Mouse (Mus musculus): ENCODE results near the gene Wfdc8.

DNA sequence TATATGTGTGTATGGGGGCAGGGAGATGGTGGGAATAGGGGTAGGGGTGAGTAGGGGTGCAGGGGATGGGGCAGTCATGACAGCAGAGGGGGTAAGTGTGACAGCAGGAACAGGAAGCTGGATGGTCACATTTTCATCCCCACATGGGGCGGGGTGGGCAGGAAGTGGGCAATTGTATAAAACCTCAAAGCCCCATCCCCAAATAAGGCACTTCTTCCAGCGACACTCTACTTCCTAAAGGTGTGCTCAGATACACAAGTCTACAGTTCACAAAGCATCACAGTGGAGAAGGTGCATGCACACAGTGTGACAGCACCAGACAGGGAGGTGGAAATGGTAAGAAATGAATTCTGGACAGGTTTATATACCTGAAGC is 62.5 kb downstream of the Wfdc8 start:
- no peak for TF ChIP-seq FOSL1 (IDR thresholded peaks at IDR 0.05; ENCODE audit: insufficient read depth, low read length, poor library complexity, severe bottlenecking)
- no peak for TF ChIP-seq CTCF (IDR thresholded peaks at IDR 0.05; ENCODE audit: control insufficient read depth, insufficient read depth, insufficient read length)
- no peak for TF ChIP-seq MAX (IDR thresholded peaks at IDR 0.05)
- TF ChIP-seq USF1 (IDR thresholded peaks at IDR 0.05; ENCODE audit: low read depth), result no peak
- no peak for TF ChIP-seq MYOD1 (IDR thresholded peaks at IDR 0.05; ENCODE audit: control insufficient read depth, insufficient read length, low read depth)

Measured in C2C12 (cell line).